Mouse (Mus musculus): ENCODE data around the gene Col23a1. TPM values are rescaled to one million over a fixed set of nuclear protein-coding genes. Genes with fewer than 3 reads are reported as not detected.

The Col23a1 gene
- polyA plus RNA-seq, 1 experiment = 1.5 TPM

- Histone ChIP-seq H3K27ac (ENCODE audit: insufficient read depth, low read depth, low read length) (no peak overlapping the region), H3K4me1 (ENCODE audit: control insufficient read depth, insufficient read depth, low read length) (no peaks in the 10 kb centered on the region), H3K27me3 (replicated peaks; ENCODE audit: control insufficient read depth, insufficient read depth, low read length) (no peaks in the 10 kb centered on the region), H3K4me3 (ENCODE audit: insufficient read depth, low read depth, low read length) (no peak overlapping the region), H3K36me3 (ENCODE audit: control insufficient read depth, insufficient read depth, low read length) (no peaks in the 10 kb centered on the region)
- no peak for TF ChIP-seq CTCF (conservative IDR thresholded peaks at IDR 0.05; ENCODE audit: insufficient read depth, insufficient read length, low read depth, low read length)
- no peak for TF ChIP-seq POLR2A (IDR thresholded peaks at IDR 0.05; ENCODE audit: low read depth, low read length)
- peak; percentile 4 for DNase-seq
- WGBS = 75% methylated on average over 4 of the region's 4 CpGs
Observed at GRCm38 (mm10) chr11:51493421-51493820, 203.7 kb downstream of the Col23a1 start.

- Histone ChIP-seq H3K4me3 (ENCODE audit: insufficient read depth, low read depth, low read length) (no peak overlapping the region), H3K27me3 (replicated peaks; ENCODE audit: control insufficient read depth, insufficient read depth, low read length) (no peaks in the 10 kb centered on the region), H3K4me1 (ENCODE audit: control insufficient read depth, insufficient read depth, low read length) (no peaks in the 10 kb centered on the region), H3K36me3 (ENCODE audit: control insufficient read depth, insufficient read depth, low read length) (no peaks in the 10 kb centered on the region), H3K27ac (ENCODE audit: insufficient read depth, low read depth, low read length) (no peak overlapping the region)
- no peak for DNase-seq
- WGBS = 40% methylated on average over 5 of the region's 5 CpGs
- TF ChIP-seq CTCF (conservative IDR thresholded peaks at IDR 0.05; ENCODE audit: insufficient read depth, insufficient read length, low read depth, low read length) (no peak), POLR2A (IDR thresholded peaks at IDR 0.05; ENCODE audit: low read depth, low read length) (no peak)
Observed at GRCm38 (mm10) chr11:51494178-51494577, 204.5 kb downstream of the Col23a1 start.

- no peak for DNase-seq
- TF ChIP-seq CTCF (conservative IDR thresholded peaks at IDR 0.05; ENCODE audit: insufficient read depth, insufficient read length, low read depth, low read length) (no peak), POLR2A (IDR thresholded peaks at IDR 0.05; ENCODE audit: low read depth, low read length) (no peak)
- Histone ChIP-seq H3K4me3 (ENCODE audit: insufficient read depth, low read depth, low read length) (no peak overlapping the region), H3K36me3 (ENCODE audit: control insufficient read depth, insufficient read depth, low read length) (no peaks in the 10 kb centered on the region), H3K4me1 (ENCODE audit: control insufficient read depth, insufficient read depth, low read length) (no peaks in the 10 kb centered on the region), H3K27me3 (replicated peaks; ENCODE audit: control insufficient read depth, insufficient read depth, low read length) (no peaks in the 10 kb centered on the region), H3K27ac (ENCODE audit: insufficient read depth, low read depth, low read length) (no peak overlapping the region)
Observed at GRCm38 (mm10) chr11:51499776-51500175, 210.1 kb downstream of the Col23a1 start.

- peak; percentile 12 for DNase-seq
- H3K36me3 ChIP-seq (ENCODE audit: control insufficient read depth, insufficient read depth, low read length) = no peaks in the 10 kb centered on the region
Observed at GRCm38 (mm10) chr11:51502431-51502851, 212.7 kb downstream of the Col23a1 start.

GRCm38 (mm10) chr11:51504946-51505345, 215.2 kb downstream of the Col23a1 start:
- H3K36me3 ChIP-seq (ENCODE audit: control insufficient read depth, insufficient read depth, low read length) = no peaks in the 10 kb centered on the region
- no peak for DNase-seq
- H3K27me3 ChIP-seq (replicated peaks; ENCODE audit: control insufficient read depth, insufficient read depth, low read length) = no peaks in the 10 kb centered on the region
- WGBS = 77% methylated on average over 3 of the region's 3 CpGs
- H3K27ac ChIP-seq (ENCODE audit: insufficient read depth, low read depth, low read length) = no peak overlapping the region
- TF ChIP-seq POLR2A (IDR thresholded peaks at IDR 0.05; ENCODE audit: low read depth, low read length) (no peak), CTCF (conservative IDR thresholded peaks at IDR 0.05; ENCODE audit: insufficient read depth, insufficient read length, low read depth, low read length) (no peak)
- H3K4me1 ChIP-seq (ENCODE audit: control insufficient read depth, insufficient read depth, low read length) = no peaks in the 10 kb centered on the region
- H3K4me3 ChIP-seq (ENCODE audit: insufficient read depth, low read depth, low read length) = no peak overlapping the region

More at GRCm38 (mm10) chr11:51502431-51502851, 212.7 kb downstream of the Col23a1 start:
- H3K4me3 ChIP-seq (ENCODE audit: insufficient read depth, low read depth, low read length) = no peak overlapping the region
- H3K27ac ChIP-seq (ENCODE audit: insufficient read depth, low read depth, low read length) = no peak overlapping the region
- WGBS = 24% methylated on average over 10 of the region's 10 CpGs
- TF ChIP-seq POLR2A (IDR thresholded peaks at IDR 0.05; ENCODE audit: low read depth, low read length) = no peak
- TF ChIP-seq CTCF (conservative IDR thresholded peaks at IDR 0.05; ENCODE audit: insufficient read depth, insufficient read length, low read depth, low read length) = no peak
- H3K4me1 ChIP-seq (ENCODE audit: control insufficient read depth, insufficient read depth, low read length) = no peaks in the 10 kb centered on the region
- H3K27me3 ChIP-seq (replicated peaks; ENCODE audit: control insufficient read depth, insufficient read depth, low read length) = no peaks in the 10 kb centered on the region

- Histone ChIP-seq H3K4me1 (ENCODE audit: control insufficient read depth, insufficient read depth, low read length) (no peaks in the 10 kb centered on the region), H3K4me3 (ENCODE audit: insufficient read depth, low read depth, low read length) (no peak overlapping the region), H3K36me3 (ENCODE audit: control insufficient read depth, insufficient read depth, low read length) (no peaks in the 10 kb centered on the region), H3K27ac (ENCODE audit: insufficient read depth, low read depth, low read length) (no peak overlapping the region), H3K27me3 (replicated peaks; ENCODE audit: control insufficient read depth, insufficient read depth, low read length) (no peaks in the 10 kb centered on the region)
- TF ChIP-seq CTCF (conservative IDR thresholded peaks at IDR 0.05; ENCODE audit: insufficient read depth, insufficient read length, low read depth, low read length) = no peak
- no peak for TF ChIP-seq POLR2A (IDR thresholded peaks at IDR 0.05; ENCODE audit: low read depth, low read length)
- 38% methylated on average over 6 of the region's 6 CpGs for WGBS
- no peak for DNase-seq
Observed at GRCm38 (mm10) chr11:51508053-51508452, 218.3 kb downstream of the Col23a1 start.

GRCm38 (mm10) chr11:51509211-51509610, 219.5 kb downstream of the Col23a1 start:
- DNase-seq = peak; percentile 19
- 79% methylated on average over 5 of the region's 5 CpGs for WGBS
- TF ChIP-seq POLR2A (IDR thresholded peaks at IDR 0.05; ENCODE audit: low read depth, low read length) (no peak), CTCF (conservative IDR thresholded peaks at IDR 0.05; ENCODE audit: insufficient read depth, insufficient read length, low read depth, low read length) (no peak)

More at GRCm38 (mm10) chr11:51509211-51509610, 219.5 kb downstream of the Col23a1 start:
- no peaks in the 10 kb centered on the region for H3K4me1 ChIP-seq (ENCODE audit: control insufficient read depth, insufficient read depth, low read length)
- no peaks in the 10 kb centered on the region for H3K36me3 ChIP-seq (ENCODE audit: control insufficient read depth, insufficient read depth, low read length)
- no peak overlapping the region for H3K4me3 ChIP-seq (ENCODE audit: insufficient read depth, low read depth, low read length)
- no peaks in the 10 kb centered on the region for H3K27me3 ChIP-seq (replicated peaks; ENCODE audit: control insufficient read depth, insufficient read depth, low read length)
- H3K27ac ChIP-seq (ENCODE audit: insufficient read depth, low read depth, low read length) = no peak overlapping the region

All from kidney, adult 2 months (tissue).